Mouse (Mus musculus) lung, adult 2 months (tissue): ENCODE data around the gene Tenm4. TPM values are rescaled to one million over a fixed set of nuclear protein-coding genes. Genes with fewer than 3 reads are reported as not detected.

ENCODE experiments used
- DNase-seq: peaks from one replicate; pipeline ENCODE4 v3.0.0; 2022
- H3K4me1 ChIP-seq: fragments of 200-500 bp; 2 replicates; pipeline ENCODE4 v1.6.1; 2011; ENCODE audit warnings: low read length; ENCODE audit not compliant: control insufficient read depth, insufficient read depth
- H3K4me3 ChIP-seq: fragments of 200-500 bp; replicated peaks from 2 replicates; pipeline ENCODE3; 2011; ENCODE audit warnings: low read depth, mild to moderate bottlenecking, control low read depth, low read length; ENCODE audit errors: extremely low read depth
- CTCF ChIP-seq: fragments of 200-500 bp; IDR thresholded peaks from 2 replicates; pipeline ENCODE4 v1.5.1; 2011; ENCODE audit warnings: mild to moderate bottlenecking, low read length, control low read depth; ENCODE audit not compliant: insufficient read depth
- POLR2A ChIP-seq: fragments of 200-500 bp; IDR thresholded peaks from 2 replicates; pipeline ENCODE4 v1.6.1; 2011; ENCODE audit warnings: low read depth, mild to moderate bottlenecking, control low read depth, low read length, borderline replicate concordance; ENCODE audit errors: extremely low read depth
- WGBS: fragments of 180-500 bp; shearing (Covaris S2); methylation state at CpG from one replicate; pipeline ENCODE4 v1.1.7; 2018; 5-methylcytosine and 5-hydroxymethylcytosine counted together
- polyA plus RNA-seq: library from polyadenylated mRNA; depleted of rRNA; stranded (reverse); fragments of >200 nt; gene quantifications from 2 replicates; pipeline ENCODE4 v1.2.3, GENCODE M21; 2012

Tenm4 gene
- polyA plus RNA-seq, 1 experiment, result 0.98 TPM

DNA sequence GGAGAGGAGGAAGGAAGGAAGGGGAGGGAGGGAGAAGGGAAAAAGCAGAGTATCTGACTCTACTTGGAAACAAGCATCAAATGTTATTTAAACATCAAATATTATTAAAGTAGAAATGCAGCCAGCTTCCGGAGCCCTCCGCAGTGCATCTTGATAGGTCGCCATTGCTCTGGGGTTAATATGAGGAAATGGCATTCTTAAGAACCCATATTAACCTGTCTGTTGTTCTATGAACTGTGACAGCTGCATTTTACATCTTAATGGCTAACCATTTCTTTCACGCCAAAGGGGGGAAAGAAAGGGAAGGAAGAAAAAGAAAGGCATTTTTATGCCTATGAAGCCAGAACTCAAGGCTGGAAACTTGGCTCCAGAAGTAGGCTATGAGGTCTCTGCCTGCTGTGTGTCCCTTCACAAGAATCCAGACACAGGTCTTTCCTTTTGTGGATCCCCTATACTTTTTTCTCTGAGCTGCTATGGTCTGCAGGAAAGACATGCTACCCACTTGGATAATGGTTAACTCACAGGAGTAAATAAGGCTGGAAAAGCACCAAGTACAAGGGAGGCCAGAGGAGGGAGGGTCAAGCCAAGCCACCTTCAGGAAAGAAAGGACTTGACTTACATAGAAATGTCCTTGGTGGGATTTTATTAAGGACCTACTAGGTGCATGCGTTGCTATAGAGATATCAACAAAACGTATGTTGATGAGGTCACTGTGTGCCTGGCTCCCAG is 318.5 kb downstream of the Tenm4 start:
- no peak for DNase-seq
- no peak overlapping the region for H3K4me3 ChIP-seq
- TF ChIP-seq CTCF (no peak), POLR2A (no peak)
- 92% methylated on average over 6 of the region's 6 CpGs for WGBS
- no peaks in the 10 kb centered on the region for H3K4me1 ChIP-seq

DNA sequence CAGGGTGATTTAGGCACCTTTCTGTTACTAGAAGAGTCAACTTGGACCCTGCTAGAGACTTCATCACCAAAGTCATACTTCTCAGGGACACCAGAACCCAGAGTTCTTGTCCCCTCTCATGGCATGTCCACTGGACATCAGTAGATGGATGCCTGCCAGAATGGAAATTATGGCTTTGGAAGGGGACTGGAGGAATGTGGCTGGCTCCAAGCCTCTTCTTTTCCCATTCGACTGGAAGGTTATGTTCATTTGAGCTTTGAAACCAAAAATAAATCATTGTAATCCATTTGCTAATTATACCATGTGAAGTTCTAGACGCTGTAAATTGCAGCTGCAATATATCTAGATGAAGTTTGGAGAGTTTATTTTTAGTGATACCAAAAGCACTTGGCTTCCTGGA is 320.9 kb downstream of the Tenm4 start:
- no peak for TF ChIP-seq POLR2A
- no peak for TF ChIP-seq CTCF

DNA sequence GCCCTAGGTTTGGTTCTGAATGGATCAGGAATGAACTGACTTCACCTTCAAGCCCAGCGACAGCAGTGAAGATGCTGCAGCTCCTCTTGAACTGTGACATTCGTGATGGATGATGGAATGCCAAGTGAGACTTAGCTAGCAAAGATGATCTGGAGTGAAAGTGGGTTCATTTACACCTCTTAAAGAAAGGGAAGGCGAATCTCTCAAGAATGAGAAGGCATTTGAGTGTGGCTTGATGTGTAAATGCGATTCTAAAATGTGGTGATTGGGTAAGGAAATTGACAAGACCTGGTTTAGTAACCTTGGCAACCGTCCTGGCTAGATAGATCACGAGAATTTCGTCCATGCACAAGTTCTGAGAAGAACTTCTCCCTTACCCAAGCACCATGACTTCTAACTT is 321.6 kb downstream of the Tenm4 start:
- no peak for DNase-seq
- WGBS, result 87% methylated on average over 7 of the region's 7 CpGs
- H3K4me3 ChIP-seq, result no peak overlapping the region
- no peak for TF ChIP-seq CTCF
- TF ChIP-seq POLR2A, result no peak
- H3K4me1 ChIP-seq, result no peaks in the 10 kb centered on the region

More for the DNA sequence above, 320.9 kb downstream of the Tenm4 start:
- H3K4me1 ChIP-seq, result no peaks in the 10 kb centered on the region
- H3K4me3 ChIP-seq, result no peak overlapping the region
- 32% methylated on average over 2 of the region's 2 CpGs for WGBS
- DNase-seq, result no peak

DNA sequence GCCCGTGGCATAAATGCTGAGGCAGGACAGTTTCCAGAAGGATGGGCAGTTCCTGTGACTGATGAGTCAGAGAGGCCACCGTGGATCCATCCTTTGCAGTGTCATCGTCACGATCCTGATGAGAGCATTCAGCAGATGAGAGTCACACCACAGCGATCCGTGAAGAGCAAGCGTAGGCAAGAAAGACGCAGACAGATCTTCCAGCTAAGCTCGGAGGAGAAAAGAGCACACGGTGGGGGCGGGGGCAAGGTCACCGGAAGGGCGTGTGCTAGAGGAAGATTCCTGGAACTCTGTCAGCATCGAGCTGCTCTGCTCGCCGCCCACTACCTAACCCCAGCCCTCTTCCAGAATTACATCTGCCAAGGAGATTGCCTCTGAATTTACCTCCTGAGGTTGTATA is 323.0 kb downstream of the Tenm4 start:
- no peak for DNase-seq
- no peaks in the 10 kb centered on the region for H3K4me1 ChIP-seq
- WGBS, result 66% methylated on average over 16 of the region's 16 CpGs
- TF ChIP-seq CTCF (no peak), POLR2A (no peak)
- H3K4me3 ChIP-seq, result no peak overlapping the region

DNA sequence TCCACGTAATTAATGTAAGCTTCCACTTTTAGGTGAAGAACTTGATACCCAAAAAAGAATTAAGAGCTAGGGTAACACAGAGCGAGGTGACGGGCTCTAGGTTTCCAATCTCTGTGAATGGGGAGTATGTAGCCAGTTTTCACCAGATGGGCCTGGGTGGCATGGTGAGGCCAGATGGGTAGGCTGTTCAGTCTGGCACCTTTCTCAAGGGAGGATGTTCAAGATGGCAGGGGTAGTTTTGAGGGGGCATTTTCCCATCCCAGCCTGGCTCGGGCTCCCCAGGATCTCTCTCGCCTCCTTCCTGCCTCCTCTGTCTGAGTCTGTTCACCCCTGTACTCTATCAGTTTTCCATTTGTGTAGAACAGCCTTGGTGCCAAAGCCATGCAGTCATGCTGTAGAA is 329.1 kb downstream of the Tenm4 start:
- peaks cover 2% of the 10 kb centered on the region for H3K4me1 ChIP-seq
- TF ChIP-seq POLR2A (no peak), CTCF (no peak)
- WGBS, result 92% methylated on average over 5 of the region's 5 CpGs
- no peak overlapping the region for H3K4me3 ChIP-seq
- DNase-seq, result no peak

DNA sequence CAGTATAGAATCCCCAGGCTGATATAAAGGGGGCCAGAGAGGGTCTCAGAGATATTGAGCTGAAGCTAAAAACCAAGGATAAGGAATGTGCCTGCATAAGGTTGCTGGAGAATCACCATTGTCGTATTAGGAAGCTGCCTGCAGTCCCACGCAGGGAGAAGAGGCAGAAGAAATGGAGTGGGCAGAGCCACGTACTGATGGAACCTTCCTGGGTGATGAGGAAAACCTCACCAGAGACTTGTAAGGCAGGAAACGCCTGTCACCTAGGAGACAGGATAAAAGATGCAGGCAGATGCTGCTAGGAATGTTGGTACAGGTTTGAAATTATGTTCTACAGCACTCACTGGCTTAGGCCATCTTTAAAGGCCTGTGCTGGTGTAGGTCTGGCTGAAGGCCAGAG is 329.8 kb downstream of the Tenm4 start:
- no peak overlapping the region for H3K4me3 ChIP-seq
- DNase-seq, result no peak
- TF ChIP-seq POLR2A, result no peak
- TF ChIP-seq CTCF, result no peak
- WGBS, result 87% methylated on average over 4 of the region's 4 CpGs
- H3K4me1 ChIP-seq, result peaks cover 2% of the 10 kb centered on the region

DNA sequence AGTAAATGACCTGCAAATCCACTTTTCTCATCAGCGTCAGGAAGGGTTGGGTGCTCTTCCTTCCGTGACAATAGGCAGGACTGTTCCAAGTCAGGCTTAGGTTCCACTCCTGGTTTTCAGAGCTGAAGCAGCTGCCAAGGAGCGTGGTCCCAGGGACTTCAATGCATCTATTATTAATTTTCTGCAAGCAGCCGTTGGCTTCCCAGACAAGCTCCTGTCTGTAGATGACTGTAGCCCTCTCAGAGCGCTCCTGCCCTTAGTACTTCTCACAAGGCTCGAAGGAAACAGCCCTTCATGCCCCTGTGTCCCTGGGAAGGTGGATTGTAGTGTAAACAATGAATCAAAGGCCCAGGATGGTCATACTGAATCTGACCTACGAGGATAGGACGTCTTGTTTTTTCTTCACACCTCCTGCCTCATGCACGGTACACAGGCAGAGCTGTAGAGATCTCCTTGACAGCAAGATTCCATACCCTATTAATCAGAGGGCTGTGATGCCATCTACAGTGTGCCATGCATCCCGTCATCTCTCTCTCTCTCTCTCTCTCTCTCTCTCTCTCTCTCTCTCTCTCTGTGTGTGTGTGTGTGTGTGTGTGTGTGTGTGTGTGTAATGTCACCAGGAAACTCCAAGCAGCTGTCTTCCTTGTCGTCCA is 331.4 kb downstream of the Tenm4 start:
- 34% methylated on average over 11 of the region's 11 CpGs for WGBS
- H3K4me3 ChIP-seq, result no peak overlapping the region
- TF ChIP-seq CTCF (no peak), POLR2A (no peak)
- H3K4me1 ChIP-seq, result peaks cover 2% of the 10 kb centered on the region
- no peak for DNase-seq

DNA sequence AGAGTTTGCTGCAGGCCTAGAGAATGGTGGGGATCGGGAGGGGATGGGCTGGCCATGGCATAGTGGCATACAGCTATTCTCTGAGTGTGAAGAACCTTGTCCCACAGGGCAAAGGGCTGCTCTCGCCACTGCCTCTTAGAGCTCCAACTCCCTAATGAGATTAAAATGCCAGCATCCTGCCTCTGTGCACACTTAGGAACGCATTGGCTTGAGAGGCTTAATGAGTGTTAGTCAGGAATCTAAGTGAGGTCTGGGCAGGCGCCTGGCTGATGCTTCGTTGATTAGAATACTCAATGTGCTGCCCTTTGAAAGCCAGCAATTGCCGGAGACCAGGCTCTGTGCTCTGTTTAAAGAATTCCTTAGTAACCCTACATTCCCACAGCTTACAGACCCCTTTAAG is 334.5 kb downstream of the Tenm4 start:
- no peak overlapping the region for H3K4me3 ChIP-seq
- 81% methylated on average over 6 of the region's 6 CpGs for WGBS
- TF ChIP-seq CTCF, result no peak
- TF ChIP-seq POLR2A, result no peak
- DNase-seq, result no peak
- H3K4me1 ChIP-seq, result peaks cover 2% of the 10 kb centered on the region

DNA sequence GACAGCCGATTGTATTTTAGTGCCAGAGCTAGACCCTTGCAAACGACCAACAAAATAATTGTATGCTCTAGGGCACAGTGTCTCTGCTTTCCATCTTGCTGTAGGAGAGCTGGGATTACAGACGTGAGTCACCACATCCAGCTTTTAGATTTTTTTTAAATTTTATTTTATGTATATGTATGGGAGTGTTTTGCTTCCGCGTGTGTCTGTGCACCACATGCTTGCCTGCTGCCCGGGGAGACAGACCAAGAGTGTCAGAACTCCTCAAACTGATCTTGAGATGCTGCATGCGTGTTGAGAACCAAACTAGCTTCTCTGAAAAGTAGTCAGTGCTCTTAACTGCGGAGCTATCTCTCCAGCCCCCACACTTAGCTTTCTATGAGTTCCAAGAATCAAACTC is 336.0 kb downstream of the Tenm4 start:
- WGBS, result 90% methylated on average over 8 of the region's 8 CpGs
- Histone ChIP-seq H3K4me3 (no peak overlapping the region), H3K4me1 (peaks cover 2% of the 10 kb centered on the region)
- no peak for DNase-seq
- TF ChIP-seq POLR2A (no peak), CTCF (no peak)

DNA sequence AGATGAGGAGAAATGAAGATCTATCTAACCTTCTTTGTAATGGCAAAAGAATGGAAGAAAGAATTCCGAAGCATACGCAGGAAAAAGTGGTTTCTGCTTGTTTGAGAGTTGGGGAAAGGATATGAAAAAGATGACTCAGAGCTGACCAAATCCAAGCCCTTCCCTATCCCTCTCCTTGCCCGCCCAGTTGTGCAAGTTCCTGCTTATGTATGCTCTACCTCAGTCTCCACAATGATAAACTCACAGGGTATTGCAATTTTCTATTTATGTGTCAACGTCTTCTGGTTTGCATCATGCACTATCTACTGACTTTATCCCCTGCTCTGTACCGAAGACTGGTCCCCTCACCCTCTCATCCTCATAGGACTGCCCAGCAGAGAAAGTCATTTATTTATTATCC is 339.4 kb downstream of the Tenm4 start:
- 70% methylated on average over 5 of the region's 5 CpGs for WGBS
- no peak overlapping the region for H3K4me3 ChIP-seq
- no peak for DNase-seq
- no peak for TF ChIP-seq CTCF
- no peaks in the 10 kb centered on the region for H3K4me1 ChIP-seq
